Mouse (Mus musculus) CD4-positive helper T cell, adult 2 months (primary cell): ENCODE results near the gene Acp5.
"Not testable (repeated sequence)": the region's sequence is repeated elsewhere in the genome, so short reads cannot be mapped to it uniquely, and the experiment has no call there.

Experiments
- DNase-seq: peaks from one replicate; pipeline ENCODE4 v3.0.0-alpha.2; 2012; ENCODE audit warnings: low read depth, missing footprints, low spot score

Gene Acp5

DNA sequence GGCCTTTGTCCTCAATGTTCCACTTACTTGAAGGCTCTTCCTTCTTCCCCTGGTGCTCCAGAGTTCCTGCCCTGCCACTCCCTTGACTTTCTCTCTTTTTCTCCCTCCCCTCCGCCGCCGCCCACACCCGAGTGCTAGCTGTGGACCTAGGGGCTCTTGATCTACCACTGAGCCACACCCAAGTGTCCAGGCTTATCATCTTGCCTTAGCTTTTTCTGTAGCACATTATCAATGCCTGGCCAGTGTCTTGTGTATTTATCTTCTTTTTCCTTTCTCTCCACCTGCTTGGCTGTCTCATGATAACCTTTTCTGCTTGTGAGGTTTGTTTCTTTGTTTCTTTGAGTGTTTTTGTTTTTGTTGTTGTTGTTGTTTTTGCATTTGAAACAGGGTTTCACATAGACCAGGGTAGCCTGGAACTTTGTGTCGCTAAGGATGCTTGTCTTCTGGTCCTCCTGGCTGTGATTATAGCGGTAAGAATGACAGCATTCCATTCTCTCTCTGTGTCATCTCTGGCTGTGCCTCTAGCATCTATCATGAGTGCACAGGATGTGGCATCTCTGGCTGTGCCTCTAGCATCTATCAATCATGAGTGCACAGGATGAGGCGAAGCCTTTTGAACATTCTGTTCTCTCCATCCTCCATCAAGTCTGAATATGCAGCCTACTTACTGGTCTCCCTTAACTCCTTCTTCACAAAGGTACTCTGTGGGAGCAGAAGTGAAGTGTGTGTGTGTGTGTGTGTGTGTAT, at the start of gene Acp5:
Acp5 (minus strand) TSS at position 68 of the 747 bp plus-strand sequence.
- peak; percentile 84 for DNase-seq

DNA sequence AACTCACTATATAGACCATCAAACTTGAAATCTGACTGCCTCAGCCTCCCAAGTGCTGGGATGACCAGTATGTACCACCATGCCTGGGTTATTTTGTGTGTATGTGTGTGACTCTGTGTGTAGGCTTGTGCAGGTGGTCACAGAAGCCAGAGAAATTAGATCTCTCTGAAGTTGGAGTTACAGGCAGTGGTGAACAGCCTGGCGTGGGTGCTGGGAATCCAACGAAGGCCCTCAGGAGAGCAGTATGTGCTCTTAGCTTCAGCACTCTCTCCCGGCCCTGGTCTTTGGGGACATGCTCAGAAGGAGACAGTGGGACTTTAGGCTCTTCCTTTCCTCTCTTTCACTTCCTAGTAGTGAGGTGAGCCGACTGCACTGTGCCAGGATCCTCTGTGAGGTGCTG, 36.8 kb upstream of the Acp5 start:
- no peak for DNase-seq

DNA sequence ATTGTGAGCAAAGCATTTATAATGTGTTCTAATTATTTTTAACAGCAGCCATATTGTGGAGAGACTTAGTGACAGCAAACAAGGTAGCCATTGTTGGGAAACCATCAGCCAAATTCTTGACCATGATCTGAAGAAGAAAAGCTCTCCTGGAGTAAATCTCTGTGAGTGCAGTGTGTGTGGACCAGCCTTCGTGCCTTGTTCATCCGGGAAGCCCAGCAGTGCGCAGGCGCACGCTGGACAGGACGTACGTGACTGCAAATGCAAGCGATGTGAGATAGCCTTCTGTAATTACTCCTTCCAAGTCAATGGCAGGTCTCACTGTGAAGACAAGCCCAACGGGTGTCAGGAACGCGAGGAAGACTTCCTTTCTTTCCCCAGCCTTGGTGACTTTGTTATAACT, 33.8 kb upstream of the Acp5 start:
- no peak for DNase-seq

DNA sequence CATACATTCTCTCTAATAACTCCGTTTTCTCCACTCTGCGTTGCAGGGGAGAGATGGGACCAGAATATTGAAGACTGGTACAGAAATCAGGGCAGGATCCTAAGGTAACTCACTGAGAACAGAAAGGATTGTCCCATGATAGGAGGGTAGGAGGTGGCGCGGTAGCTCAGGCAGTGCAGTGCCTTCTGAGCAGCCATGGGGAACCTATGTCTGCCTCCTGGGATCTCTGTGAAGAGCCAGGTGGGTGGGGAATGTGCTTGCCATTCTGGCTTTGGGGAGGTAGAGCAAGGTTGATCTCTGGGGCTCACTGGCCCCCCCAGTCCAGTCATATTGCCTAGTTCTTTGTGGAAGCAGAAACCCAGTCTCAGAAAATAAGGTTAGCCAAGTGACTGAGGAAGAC, 32.2 kb upstream of the Acp5 start:
- DNase-seq, result no peak

DNA sequence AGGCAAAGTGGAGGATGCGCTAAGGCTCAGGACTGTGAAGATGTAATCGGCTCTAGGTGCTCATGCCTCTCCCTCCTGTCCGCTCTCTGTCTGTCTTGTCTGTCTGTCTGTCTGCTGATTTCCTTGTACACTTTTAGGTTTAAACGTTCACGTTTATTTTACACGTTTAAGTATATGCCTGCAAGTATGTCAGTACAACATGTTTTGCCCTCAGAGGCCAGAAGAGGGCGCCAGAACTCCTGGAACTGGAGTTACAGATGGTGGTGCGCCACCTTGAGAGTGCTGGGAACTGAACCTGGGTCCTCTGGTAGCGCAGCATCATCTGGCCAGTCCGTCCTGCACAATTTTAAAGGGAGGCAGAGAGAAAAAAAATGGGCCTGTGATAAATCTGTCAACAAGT, 31.2 kb upstream of the Acp5 start:
- no peak for DNase-seq

DNA sequence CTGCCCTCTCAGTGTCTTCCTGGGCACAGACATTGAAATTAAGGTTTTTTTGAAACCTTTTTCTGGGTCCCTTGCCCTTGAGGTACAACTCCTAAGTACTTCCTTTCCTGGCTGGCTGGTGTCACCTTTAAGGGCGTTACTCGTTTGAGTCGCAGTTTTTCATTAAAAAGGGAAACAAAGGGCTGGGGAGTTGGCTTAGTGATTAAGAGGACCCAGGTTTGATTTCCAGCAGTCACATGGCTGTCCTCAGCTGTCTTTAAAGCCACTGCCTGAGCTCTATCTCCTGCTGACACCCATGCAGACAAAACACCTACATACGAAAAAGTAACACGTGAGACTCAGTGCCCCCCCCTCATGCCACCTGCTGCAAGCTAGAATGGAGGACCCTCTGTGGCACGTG, 30.5 kb upstream of the Acp5 start:
- no peak for DNase-seq

DNA sequence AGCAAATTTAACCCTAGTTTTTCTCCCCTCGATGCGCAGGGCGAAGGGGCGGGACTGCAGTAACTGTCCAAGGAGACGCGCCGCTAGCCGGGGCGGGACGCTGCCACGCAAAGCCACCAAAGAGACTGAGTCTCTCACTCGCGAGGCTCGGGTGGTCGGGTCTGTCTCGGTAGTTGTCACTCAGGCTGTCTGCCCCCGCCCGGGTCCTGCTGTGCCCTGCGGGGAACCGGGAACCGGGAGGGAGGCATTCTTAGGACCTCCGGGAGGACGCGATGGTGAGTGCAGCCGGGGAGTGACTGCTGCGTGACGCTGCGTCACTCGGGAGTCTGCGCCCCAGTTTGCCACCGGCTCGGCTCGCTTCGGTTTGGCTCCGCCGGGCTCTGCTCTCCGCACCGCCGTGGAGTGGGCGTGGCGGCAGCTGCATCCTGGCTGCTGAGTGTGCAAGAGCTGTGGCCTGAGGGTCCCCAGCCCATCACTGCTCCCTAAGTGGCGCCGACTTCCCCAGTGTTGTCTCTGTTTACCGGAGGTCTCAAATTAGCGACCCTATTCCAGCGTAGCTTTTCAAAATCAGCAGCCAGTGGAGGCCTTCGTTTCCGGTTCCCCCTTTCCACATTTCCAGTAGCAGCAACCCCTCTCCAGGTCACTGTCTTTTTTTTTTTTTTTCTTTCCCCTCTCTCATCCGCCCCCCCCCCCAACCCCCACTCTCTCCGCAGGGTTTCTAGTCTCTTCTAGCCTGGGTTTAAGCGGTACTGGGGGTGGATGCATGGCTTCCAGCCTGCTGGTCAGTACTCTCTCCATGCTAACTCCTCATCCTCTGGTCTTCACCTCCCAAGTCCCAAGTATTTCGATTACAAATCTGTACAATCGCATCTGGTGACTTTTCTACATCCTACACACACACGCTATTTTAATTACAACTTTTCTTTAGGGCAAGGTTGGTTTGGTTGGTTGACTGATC, 29.5 kb upstream of the Acp5 start:
- peak; percentile 62 for DNase-seq

DNA sequence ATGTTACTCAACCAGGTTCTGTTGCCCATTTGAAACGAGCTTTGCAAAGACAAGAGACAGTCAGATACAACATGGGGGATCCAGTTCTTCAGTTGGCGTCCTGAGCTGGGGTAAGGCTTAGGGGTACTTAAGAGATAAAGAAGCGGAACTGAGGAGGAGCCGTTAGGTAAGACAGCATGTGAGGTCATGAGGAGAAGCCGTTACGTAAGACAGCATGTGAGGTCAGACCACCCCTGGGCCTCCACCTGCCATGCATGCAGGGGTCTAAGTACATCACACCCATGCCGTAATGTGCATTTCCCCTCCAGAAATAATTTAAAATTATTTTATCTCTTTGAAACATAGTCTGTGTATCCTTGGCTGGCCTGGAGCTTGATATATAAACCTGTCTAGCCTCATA, 27.4 kb upstream of the Acp5 start:
- no peak for DNase-seq

DNA sequence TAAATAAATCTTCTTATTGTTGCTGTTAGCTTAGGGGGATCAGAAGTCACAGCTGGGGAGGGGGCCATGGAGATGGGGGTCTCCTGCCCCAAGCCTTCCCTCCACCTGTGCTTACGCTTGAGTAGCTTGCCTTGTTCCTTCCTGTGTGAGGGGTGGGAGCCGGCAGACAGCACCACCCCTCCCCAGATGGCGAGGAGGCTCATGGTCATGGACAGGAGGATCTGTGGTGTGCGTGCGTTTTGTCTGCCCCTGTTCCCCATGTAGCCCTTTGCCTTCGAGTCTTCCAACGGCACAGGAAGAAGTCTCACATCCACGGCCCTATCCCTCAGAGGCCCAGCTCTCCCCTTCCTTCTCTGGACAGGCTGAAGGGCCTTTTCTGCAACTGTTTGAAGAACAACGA, 26.8 kb upstream of the Acp5 start:
- DNase-seq, result no peak

DNA sequence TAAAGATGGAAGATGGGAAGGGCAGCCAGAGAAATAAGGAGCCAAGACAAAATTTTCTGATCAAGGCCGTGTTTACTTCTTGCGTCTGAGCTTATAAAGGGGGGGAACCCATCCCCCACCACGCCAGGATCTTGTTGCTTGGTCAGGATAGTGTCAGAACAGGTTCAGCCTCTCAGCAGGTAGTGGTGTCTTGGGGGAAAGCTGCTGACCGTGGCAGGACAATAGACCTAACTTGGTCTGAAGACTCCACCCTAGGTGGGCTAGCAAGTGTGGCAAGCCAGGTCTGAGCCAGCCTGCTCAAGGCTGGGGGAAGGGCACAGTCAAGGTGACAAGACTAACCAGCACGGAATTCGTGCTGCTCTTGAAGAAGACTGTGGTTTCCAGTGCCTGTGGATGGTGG, 25.8 kb upstream of the Acp5 start:
- DNase-seq, result no peak

DNA sequence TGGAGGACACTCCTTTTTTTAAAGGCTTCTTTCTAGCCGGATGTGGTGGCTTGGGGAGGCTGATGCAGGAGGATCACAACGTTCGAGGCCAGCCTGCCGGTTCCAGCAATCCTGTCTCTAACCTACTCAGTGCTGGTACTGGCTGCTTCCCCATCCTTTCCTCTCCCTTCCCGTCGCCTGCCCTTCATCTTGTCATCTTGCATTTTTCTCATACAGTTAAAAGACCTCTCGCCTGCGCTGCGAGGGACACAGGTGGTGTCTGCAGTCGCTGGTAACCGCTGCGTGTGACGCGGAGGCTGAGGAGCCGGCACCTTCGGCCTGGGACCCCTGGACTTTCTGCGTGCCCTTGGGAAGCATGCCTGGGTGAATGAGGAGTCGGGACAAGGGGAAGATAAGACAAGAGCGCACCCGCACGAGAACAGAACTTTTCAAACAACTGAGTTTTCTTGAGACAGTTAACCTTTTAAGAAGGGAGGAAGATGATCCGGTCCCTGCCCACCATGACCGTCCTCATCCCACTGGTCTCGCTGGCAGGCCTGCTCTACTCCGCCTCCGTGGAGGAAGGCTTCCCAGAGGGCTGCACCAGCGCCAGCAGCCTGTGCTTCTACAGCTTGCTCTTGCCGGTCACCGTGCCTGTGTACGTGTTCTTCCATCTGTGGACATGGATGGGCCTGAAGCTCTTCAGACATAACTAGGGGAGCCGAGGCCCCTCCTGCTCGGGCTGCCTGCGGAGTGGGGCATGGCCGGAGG, 22.2 kb upstream of the Acp5 start:
- no peak for DNase-seq

DNA sequence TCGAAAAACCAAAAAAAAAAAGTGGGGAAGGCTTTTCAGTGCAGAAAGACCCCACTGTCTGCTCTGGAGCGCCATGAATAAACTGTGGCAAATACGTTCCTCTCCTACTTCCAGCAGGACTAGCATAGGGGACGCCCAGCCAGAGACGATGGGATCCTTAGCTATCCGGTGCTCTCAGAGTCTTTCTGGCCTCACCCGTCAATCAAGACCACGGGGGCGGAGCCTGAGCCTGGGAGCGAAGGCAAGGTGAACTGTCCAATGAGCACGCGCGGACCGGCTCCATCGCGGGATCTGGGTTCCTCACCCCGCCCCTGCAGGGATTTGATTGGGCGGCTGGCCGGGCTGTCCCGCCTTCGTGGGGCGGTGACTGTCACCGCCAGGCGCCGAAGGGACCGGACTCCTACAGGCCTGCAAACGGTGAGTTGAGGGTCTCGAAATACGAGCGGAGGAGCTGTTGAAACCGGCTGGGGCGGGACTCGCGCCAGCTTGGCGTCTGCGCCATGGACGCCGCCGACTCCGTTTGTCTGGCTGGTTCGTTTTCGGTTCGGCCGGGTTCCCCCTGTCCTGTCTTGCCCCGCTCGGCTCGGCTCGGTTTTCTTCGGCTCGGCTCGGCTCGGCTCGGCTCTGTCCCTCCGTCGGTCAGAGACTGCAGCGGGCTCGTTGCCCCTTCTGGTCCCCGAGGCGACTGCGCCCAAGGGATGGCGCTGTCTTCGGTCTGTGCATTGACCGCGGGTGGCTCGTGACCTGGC, 21.2 kb upstream of the Acp5 start, which contains the start of gene Pigyl:
Pigyl (plus strand) TSS at position 350 of the 749 bp plus-strand sequence.
- DNase-seq, result peak; percentile 98

DNA sequence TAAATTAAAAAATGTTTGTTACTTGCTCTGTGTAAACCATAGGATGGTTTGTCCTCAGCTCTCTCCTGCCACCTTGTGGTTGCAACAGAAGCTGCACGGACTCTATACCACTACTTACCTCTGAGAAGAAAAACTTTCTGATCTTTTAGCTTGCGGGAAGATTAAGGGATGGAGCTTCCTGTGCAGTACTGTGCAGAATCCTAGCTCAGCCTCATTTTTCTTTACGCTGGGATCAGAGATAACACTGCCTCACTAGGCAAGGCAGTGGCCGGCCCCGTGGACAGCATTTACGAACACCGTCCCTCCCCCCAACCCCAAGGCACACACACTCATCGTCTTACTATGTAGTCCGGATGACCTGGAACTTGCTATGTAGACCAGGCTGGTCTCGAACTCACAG, 20.1 kb upstream of the Acp5 start:
- peak; percentile 84 for DNase-seq

DNA sequence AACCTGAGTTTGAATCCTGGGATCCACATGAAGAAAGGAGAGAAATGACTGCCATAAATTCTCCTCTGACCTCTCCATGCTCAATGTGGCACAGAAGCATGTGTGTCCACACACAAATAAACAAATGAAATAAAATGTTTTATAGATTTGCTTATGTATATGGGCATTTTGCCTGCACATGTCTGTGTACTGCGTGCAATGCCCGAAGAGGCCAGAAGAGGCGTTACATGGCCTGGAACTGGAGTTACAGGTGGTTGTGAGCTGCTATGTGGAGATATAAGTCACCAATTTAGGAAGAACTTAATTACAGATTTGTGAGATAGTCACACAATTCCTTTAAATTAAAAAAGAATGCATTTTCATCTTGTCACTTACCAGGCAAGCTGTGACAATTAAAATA, 18.3 kb upstream of the Acp5 start:
- DNase-seq, result no peak

DNA sequence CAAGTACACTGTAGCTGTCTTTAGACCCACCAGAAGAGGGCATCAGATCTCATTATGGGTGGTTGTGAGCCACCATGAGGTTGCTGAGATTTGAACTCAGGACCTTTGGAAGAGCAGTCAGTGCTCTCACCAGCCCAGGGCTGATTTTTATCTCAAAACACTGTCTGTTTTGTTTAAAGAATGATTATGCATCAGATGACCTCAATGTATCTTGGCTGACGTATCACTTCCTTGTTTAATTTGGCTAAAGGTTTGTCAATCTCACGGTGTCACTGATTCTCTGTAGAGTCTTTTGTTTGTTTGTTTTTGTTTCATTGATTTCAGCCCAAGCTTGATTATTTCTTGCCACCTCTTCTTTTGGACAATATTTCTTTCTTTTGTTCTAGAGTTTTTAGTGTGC, 15.4 kb upstream of the Acp5 start:
- no peak for DNase-seq

DNA sequence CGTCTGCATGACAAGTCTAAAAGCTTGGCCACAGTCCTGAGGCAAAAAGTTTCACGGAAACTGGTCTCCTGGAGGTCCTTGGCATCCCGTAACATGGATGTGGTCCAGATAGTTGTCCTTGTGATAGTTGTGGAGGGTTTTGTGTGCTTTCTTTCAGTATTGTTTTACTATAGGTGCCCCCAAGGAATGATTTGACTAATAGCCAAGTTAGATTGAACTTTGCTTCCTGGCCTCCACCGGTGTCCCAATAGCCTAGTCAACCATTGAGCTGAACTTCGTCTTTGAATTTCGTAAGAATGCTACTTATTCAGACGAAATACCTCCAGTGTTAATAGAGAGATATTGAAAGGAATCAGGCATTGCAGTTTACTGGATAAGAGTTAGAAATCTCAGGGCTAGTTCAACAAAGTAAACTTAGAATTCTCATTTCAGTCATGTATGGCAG, 14.8 kb upstream of the Acp5 start:
- DNase-seq, result not testable (repeated sequence)

DNA sequence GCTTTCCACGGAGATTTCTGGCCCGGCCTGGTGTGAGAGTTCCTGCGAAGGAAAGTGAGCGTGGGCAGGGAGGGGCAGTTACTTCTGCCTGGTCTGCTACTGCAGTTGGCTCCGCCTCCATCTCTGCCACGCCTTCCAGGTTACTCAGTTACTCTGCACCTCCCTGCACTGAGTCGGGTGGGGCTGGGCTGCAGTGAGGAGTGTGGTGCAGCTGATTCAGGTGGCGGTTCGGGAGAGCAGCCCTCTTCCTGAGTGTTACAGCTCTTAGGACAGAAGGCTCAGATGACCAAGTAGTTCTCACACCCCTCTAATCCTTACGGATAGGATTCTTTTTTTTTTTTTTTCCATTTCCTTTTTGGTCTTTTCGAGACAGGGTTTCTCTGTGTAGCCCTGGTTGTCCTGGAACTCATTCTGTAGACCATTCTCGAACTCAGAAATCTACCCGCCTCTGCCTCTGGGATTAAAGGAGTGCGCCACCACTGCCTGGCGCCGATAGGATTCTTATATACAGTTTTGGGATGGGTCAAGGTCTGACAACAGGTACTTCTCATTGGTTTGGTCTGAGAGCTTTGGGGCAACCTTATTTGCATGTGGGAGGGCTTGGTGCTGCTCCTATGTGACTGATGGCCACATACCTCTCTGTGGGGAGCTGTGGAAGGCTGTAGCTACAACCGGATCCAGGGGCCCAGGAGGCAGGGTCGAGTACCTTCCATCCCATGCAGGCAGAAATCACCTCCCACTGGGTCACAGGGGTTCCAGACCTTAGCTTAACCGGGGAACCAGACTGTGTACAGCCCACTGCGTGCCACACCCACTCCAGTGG, 14.1 kb upstream of the Acp5 start:
- DNase-seq, result no peak

DNA sequence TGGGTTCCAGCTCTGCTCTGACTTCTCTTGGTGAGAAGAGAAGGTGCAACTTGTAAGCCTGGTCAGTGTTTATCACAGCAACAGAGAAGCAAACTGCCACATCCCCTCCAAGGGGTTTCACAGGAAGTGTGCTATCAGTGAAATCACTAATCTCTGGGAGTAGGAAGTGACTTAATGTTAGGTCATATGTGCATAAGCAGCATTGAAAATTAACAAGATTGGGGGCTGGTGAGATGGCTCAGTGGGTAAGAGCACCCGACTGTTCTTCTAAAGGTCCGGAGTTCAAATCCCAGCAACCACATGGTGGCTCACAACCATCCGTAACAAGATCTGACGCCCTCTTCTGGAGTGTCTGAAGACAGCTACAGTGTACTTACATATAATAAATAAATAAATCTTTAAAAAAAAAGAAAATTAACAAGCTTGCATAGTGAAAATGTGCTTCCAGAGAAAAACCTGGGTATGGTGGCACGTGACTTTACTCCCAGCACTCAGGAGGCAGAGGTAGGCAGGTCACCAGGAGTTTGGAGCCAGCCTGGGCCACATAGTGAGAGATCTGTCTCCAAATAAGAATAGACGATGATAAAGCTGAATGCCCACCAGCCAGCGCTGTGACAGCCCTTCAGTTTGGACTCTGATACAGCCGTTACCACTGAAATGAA, 8.9 kb upstream of the Acp5 start:
- no peak for DNase-seq

DNA sequence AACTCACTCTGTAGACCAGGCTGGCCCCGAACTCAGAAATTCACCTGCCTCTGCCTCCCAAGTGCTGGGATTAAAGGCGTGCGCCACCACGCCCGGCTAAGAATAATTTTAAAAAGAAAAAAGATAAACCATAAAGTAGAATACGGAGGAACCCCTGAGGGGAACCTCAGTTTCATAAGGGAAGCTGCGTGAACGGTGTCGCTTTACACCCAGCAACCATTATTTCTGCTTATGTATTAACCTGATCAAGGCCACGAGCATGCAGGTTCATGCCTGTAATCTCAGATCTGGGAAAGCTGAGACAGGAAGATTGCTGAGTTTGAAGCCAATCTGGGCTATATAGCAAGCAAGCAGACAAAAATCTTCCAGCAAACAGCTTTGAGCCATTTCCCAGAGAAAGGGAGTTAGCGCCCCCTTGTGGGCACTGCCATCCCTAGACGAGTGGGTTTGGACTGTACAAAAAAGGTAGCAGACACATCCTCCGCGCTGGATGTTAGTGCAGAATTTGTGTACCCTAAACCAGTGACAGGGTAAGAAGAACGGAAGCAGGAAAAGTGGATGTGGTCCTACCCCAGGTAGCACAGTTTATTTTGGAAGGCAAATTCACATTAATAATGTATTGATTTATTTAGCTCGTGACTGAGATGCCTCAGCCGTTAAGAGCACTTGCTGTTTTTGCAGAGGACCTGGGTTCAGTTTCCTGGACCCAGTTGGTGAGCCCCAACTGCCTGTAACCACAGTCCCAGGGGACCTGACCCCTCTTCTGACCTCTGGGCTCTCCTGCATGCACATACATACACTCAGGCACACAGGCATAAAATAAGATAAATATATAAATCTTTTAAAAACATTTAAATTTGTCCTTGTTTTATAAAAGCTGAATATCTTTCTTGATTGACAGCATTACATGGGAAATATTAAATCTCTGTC, 7.9 kb upstream of the Acp5 start:
- peak; percentile 85 for DNase-seq
